Mouse (Mus musculus): ENCODE measurements around the gene Fbxo3. TPM values are rescaled to one million over a fixed set of nuclear protein-coding genes. Genes with fewer than 3 reads are reported as not detected.
"Not testable (repeated sequence)": the region's sequence is repeated elsewhere in the genome, so short reads cannot be mapped to it uniquely, and the experiment has no call there.

Gene Fbxo3
- 10 to 100 TPM; 74.6 to 85.7 TPM for total RNA-seq (2021)
- long read RNA-seq, experiment 1, full-length matches to known transcripts, result 153 of 190 reads
- long read RNA-seq, experiment 1, partial matches to known transcripts, result 5 of 190 reads
- long read RNA-seq, experiment 1, other reads (novel, unspliced or antisense), result 32 of 190 reads
- long read RNA-seq, experiment 2, full-length matches to known transcripts, result 87 of 112 reads
- long read RNA-seq, experiment 2, partial matches to known transcripts, result 5 of 112 reads
- long read RNA-seq, experiment 2, other reads (novel, unspliced or antisense), result 20 of 112 reads

- peak; percentile 96 for DNase-seq
Observed at GRCm38 (mm10) chr2:104027458-104028138, at the start of gene Fbxo3. Fbxo3 (plus strand) TSS chr2:104027721.

GRCm38 (mm10) chr2:103982250-103982649 is 45.3 kb upstream of the Fbxo3 start:
- DNase-seq, result peak; percentile 90

GRCm38 (mm10) chr2:103983146-103983545 is 44.4 kb upstream of the Fbxo3 start:
- no peak for DNase-seq

GRCm38 (mm10) chr2:103987595-103987994 is 39.9 kb upstream of the Fbxo3 start:
- DNase-seq, result not testable (repeated sequence)

GRCm38 (mm10) chr2:103989724-103990123 is 37.8 kb upstream of the Fbxo3 start:
- no peak for DNase-seq

- DNase-seq, result no peak
Observed at GRCm38 (mm10) chr2:103991303-103991702, 36.2 kb upstream of the Fbxo3 start.

- DNase-seq, result no peak
Observed at GRCm38 (mm10) chr2:103992162-103992561, 35.4 kb upstream of the Fbxo3 start.

- no peak for DNase-seq
Observed at GRCm38 (mm10) chr2:103992618-103993332, 34.7 kb upstream of the Fbxo3 start.

GRCm38 (mm10) chr2:104001076-104001475 is 26.4 kb upstream of the Fbxo3 start:
- DNase-seq, result peak; percentile 19

- no peak for DNase-seq
Observed at GRCm38 (mm10) chr2:104001861-104002260, 25.7 kb upstream of the Fbxo3 start.

GRCm38 (mm10) chr2:104002711-104003413 is 24.7 kb upstream of the Fbxo3 start:
- peak; percentile 70 for DNase-seq

- no peak for DNase-seq
Observed at GRCm38 (mm10) chr2:104007793-104008519, 19.6 kb upstream of the Fbxo3 start.

GRCm38 (mm10) chr2:104008853-104009252 is 18.7 kb upstream of the Fbxo3 start:
- DNase-seq, result not testable (repeated sequence)

- no peak for DNase-seq
Observed at GRCm38 (mm10) chr2:104023096-104023495, 4.4 kb upstream of the Fbxo3 start.

GRCm38 (mm10) chr2:104024656-104025055 is 2.9 kb upstream of the Fbxo3 start:
- DNase-seq, result no peak

- no peak for DNase-seq
Observed at GRCm38 (mm10) chr2:104028139-104028723, 710 bp downstream of the Fbxo3 start, which contains the start of gene 4931422A03Rik. 4931422A03Rik (minus strand) TSS chr2:104028361.

- no peak for DNase-seq
Observed at GRCm38 (mm10) chr2:104029074-104029473, 1.6 kb downstream of the Fbxo3 start.

GRCm38 (mm10) chr2:104030381-104030780 is 2.9 kb downstream of the Fbxo3 start:
- DNase-seq, result no peak

- DNase-seq, result no peak
Observed at GRCm38 (mm10) chr2:104032056-104032455, 4.5 kb downstream of the Fbxo3 start.

- DNase-seq, result peak; percentile 80
Observed at GRCm38 (mm10) chr2:104034832-104035472, 7.4 kb downstream of the Fbxo3 start.

GRCm38 (mm10) chr2:104035595-104035994 is 8.1 kb downstream of the Fbxo3 start:
- DNase-seq, result no peak

Data from adrenal gland, postnatal 10 days (tissue).